Mouse (Mus musculus) 416B (cell line): ENCODE data around the gene Lzts2.

ENCODE experiments used
- DNase-seq: peaks from one replicate; pipeline ENCODE4 v3.0.0; 2011; ENCODE audit warnings: low read depth

Gene Lzts2

GRCm38 (mm10) chr19:45014335-45014971 lies at the start of gene Lzts2:
Gene Lzts2, plus strand, starts transcription at chr19:45014414.
- DNase-seq = peak; percentile 51

DNA sequence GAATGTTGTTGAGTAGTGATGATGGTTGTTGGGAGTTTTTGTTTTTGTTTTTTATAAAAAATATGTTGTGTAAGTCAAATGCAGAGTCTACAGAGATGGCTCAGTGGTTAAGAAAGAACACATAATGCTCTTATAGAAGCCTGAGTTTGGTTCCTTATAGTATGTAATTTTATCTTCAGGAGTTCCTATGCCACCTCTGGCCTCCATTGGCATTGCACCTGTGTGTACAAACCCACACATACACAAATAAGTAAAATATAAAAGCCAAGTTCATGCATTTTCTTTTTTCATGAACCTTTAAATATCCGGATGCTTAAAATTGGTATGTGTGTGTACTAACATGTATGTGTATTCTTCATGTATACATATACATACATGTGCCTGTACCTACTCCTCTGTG lies 48.2 kb upstream of the Lzts2 start:
- no peak for DNase-seq

DNA sequence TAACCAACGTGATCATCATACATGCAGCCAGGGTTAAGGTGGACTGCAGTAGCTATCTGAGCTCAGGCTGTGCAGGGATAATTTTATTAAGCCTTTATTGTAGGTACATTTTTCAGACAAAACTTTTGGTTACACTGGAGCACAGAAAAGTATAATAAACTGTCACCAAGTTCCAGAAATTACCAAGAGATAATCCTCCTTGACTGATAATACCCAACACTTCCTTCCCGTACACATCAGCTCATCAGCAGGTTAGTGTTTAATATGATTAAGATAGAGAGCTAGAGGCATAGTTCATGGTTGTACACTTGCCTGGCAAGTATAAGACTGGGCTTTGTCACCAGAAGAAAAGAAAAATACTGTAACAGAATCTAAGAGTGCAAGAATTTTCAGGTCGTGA lies 45.9 kb upstream of the Lzts2 start:
- DNase-seq = no peak

DNA sequence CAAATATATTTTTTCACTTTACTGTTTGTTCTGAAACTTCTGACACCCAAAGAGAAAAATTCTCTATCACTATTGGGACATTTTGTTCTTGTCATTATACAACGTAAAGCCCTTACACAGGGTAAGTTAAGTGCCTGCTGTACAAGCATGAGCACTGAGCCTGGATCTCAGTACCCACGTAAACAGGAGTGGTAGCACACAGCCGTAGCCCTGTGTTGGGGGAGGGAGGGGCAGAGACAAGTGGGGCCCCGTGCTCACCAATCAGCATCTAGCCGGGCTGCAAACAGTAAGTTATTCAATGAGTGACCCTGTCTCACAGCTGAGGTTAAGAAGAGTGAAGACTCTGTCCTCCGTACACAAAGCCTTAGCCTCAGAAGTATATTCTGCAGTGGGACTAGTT lies 37.6 kb upstream of the Lzts2 start:
- DNase-seq = no peak

- peak; percentile 26 for DNase-seq
Observed at GRCm38 (mm10) chr19:44977148-44977547, 37.1 kb upstream of the Lzts2 start.

GRCm38 (mm10) chr19:44980787-44981186 lies 33.4 kb upstream of the Lzts2 start:
- DNase-seq = no peak

DNA sequence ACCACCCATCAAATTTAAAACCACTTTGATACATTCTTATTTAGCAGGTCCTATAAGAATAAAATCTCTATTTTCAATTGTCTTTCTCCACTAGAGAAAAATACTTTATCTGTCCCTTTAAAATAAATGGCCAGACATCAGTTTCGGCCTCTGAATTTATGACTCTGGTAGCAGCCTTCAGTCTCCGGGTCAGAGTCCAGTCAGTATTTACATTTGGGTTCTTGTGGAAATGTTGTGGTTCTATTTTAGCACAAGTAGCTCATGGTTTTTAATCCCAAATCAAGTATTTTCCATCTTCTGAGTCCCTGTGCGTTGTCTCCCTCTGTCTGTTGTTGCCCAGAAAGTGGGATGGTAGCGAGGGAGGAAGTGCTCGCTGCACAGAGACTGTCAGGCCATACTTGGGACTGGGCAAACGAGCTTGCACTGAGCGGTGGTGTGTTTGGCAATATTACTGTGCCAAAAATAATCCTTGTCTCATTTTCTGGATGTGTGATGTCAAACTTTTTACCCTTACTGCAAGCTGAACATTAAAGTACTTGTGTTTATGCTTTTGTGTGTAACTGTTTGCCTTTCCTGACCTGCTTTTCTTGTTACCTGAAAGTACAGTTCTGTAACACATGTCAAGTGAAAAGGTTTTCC lies 31.6 kb upstream of the Lzts2 start:
- DNase-seq = no peak

GRCm38 (mm10) chr19:44983366-44983765 lies 30.8 kb upstream of the Lzts2 start:
- no peak for DNase-seq

- no peak for DNase-seq
Observed at GRCm38 (mm10) chr19:44984420-44984819, 29.8 kb upstream of the Lzts2 start.

- DNase-seq = no peak
Observed at GRCm38 (mm10) chr19:44985159-44985988, 28.8 kb upstream of the Lzts2 start.

- DNase-seq = no peak
Observed at GRCm38 (mm10) chr19:44987004-44987403, 27.2 kb upstream of the Lzts2 start.

DNA sequence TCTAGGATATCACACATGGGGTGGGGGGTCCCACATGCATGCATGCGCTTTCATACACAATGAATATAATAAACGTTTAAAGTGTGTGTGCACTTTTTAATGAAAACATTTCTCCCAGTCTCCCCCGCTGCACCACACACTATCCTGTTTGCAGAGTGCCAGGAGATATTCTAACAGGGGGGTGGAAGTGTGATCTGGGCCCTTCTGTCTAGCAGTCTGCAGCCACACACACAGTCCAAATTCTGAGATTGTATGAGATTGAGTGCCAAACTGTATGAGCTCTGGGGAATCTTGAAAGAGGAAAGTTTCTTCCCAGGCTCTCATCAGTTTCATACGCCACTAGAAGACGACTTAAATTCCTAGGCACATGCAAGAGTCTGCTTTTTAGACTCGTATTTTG lies 26.4 kb upstream of the Lzts2 start:
- no peak for DNase-seq

- DNase-seq = no peak
Observed at GRCm38 (mm10) chr19:44988321-44988720, 25.9 kb upstream of the Lzts2 start.

DNA sequence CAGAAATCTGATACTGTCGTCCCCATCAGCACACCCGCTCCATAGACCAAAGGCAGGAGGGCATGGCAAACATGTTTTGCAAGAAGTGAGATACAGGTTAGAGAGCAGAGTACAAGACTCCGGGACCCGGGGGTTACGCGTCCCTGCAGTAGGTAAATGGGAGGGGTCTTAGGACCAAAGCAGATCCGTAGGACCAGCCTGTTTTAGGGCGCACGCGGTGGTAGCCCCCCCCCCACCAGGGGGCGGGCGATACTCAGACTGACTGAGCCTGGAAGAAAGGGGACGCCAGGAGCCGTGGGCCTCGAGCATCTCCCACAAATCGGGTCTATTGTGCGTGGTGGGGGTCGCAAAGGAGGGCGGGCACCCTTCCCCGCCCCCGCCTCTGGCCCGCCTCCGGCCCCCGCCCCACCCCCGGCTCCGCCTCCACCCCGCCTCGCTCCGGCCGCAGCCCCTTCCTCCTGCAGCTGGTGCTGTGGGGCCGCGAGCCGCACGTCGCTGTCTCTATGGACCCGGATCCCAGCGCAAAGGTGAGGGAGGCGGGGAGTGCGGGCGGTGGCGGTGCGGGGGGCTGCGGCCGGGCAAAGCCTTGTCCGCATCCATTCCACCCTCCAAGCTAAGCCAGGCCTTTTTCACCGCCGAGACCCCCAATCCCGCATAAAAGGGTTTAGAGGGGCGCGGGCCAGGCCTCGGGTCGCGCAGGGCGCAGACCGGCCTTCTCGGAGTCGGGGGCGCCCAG lies 25.2 kb upstream of the Lzts2 start, which contains the start of gene Sema4g:
Sema4g (plus strand) TSS at position 271 of the 736 bp plus-strand sequence.
- no peak for DNase-seq

- DNase-seq = no peak
Observed at GRCm38 (mm10) chr19:44989567-44990495, 24.4 kb upstream of the Lzts2 start.

- no peak for DNase-seq
Observed at GRCm38 (mm10) chr19:44991031-44991430, 23.2 kb upstream of the Lzts2 start.

DNA sequence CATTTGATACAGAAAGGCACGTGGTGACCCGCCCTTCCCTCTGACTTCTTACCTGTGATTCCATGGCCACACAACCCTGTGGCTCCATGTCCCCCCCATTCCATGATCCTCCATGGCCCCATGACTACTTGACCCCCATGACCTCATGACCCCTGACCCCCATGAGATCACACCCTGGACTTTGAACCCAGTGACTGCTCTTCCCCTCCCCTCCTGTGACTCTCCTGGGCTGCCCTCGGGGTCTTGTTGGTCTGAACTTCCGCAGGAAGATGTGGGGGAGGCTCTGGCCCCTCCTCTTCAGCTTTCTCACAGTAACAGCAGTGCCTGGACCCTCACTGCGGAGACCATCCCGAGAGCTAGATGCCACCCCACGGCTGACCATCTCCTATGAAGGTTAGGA lies 22.0 kb upstream of the Lzts2 start:
- DNase-seq = no peak

DNA sequence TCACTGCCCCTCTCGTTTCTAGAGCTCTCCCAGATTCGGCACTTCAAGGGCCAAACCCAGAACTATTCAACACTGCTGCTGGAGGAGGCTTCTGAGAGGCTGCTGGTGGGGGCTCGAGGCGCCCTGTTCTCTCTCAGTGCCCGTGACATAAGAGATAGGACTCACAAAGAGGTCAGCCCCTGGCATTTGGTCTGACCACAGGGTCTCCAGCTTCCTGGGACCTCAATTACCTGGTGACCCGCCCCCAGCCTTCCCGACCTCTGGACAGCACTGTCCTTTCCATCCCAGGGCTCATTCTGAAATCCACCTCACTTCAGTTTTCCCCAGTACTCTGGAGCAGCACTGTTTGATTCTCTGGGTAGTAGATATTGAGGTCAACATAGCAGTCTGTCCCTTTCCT lies 21.5 kb upstream of the Lzts2 start:
- DNase-seq = no peak

DNA sequence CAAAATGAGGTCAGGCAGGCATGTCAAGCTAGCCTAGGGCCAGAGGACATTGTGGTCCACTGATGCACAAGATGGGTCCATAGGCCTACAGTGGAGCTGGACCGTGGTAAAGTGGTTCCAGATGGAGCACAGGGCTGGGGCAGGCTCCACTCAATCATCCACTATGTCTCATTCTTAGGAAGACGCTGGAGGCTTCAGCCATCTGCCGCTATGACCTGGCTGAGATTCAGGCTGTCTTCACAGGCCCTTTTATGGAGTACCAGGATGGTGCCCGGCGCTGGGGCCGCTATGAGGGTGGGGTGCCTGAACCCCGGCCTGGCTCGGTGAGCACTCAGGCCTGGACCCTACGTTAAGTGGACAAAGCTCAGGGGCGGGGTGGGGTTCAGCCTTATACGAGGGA lies 16.4 kb upstream of the Lzts2 start:
- no peak for DNase-seq

DNA sequence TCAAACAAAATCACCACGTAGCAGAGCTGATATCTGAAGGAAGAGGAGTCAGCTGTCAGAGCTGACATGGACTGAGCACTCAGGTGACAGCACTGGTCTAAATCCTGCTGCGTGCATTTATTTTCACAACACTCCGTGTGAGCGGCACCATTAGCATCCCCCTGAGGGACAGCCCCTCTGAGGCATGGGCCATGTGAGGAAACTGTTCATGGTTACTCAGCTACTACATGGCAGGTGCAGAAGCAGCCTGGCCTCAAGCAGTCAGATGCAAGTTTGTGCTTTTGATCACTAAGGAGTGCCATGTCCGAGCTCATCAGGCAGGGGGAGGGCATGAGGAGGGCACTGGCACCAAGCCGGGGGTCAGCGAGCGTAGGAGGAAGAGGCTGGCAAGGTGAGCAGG lies 14.6 kb upstream of the Lzts2 start:
- no peak for DNase-seq

- no peak for DNase-seq
Observed at GRCm38 (mm10) chr19:45002301-45002700, 11.9 kb upstream of the Lzts2 start.
